Mouse (Mus musculus): ENCODE results near the gene Gramd4.

DNA sequence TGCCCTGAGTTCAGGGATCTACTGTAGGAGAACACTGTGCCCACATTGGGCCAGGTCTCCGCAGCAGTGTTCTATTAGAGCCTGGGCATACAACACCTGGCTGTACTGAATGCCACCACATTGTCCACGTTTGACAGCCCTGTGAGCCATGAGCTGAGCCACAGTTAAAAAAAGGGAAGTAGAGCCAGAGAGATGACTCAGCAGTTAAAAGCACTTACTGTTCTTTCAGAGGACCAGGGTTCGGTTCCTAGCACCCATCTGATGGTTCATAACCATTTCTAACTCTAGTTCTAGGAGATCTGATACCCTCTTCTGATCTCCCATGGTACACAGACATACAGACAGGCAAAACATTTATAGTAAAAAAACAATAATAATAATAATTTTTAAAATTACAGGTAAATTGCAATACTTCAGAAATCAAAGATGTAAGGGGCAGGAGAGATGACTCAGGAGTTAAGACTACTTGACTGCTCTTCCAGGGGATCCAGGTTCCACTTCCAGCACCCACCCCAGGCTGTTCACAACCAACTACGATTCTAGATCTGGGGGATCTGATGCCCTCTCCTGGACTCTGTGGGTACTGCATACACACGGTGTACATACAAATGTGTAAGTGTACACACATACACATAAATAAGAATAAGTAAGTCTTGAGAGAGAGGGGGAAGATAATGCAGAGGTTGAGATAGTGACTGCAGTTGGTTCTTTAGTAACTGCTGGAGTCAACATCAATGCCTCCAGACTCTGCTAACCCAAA lies 38.6 kb upstream of the Gramd4 start:
- TF ChIP-seq POLR2A (IDR thresholded peaks at IDR 0.05; ENCODE audit: low read depth, low read length) (no peak), MAX (IDR thresholded peaks at IDR 0.05; ENCODE audit: low read length) (no peak), MYC (IDR thresholded peaks at IDR 0.05; ENCODE audit: low read depth, low read length) (no peak), ZKSCAN1 (IDR thresholded peaks at IDR 0.05; ENCODE audit: borderline replicate concordance, low read depth, low read length) (no peak)
